Mouse (Mus musculus) neural tube, embryonic 13.5 days (tissue): ENCODE results near the gene AY074887. TPM values are rescaled to one million over a fixed set of nuclear protein-coding genes. Genes with fewer than 3 reads are reported as not detected.
A peak's percentile ranks its signal among the peaks of the same experiment; 100 is the strongest.

Experiments used
- ATAC-seq: fragments of 200-750 bp; cut with Nextera tagmentation; 2 replicates; pipeline ENCODE4 v1.8.0; 2017; ENCODE audit warnings: low read depth, mild to moderate bottlenecking, moderate TSS enrichment, moderate library complexity
- H3K27ac ChIP-seq: fragments of 300-500 bp; sonication (generic); replicated peaks from 2 replicates; pipeline ENCODE4 v1.5.1; 2015; ENCODE audit warnings: moderate library complexity, mild to moderate bottlenecking, inconsistent platforms
- H3K27me3 ChIP-seq: fragments of 300-500 bp; sonication (generic); 2 replicates; pipeline ENCODE4 v1.6.1; 2015; ENCODE audit warnings: mild to moderate bottlenecking, inconsistent platforms
- H3K36me3 ChIP-seq: fragments of 300-500 bp; sonication (generic); 2 replicates; pipeline ENCODE4 v1.6.1; 2015; ENCODE audit warnings: mild to moderate bottlenecking, inconsistent platforms
- H3K4me1 ChIP-seq: fragments of 300-500 bp; sonication (generic); replicated peaks from 2 replicates; pipeline ENCODE4 v1.6.1; 2015; ENCODE audit warnings: inconsistent platforms
- H3K4me2 ChIP-seq: fragments of 300-500 bp; sonication (generic); 2 replicates; pipeline ENCODE4 v1.6.1; 2015; ENCODE audit warnings: inconsistent platforms, mild to moderate bottlenecking, moderate library complexity
- H3K4me3 ChIP-seq: fragments of 300-500 bp; sonication (generic); 2 replicates; pipeline ENCODE4 v1.5.1; 2015; ENCODE audit warnings: mild to moderate bottlenecking, inconsistent platforms
- H3K9ac ChIP-seq: fragments of 300-500 bp; sonication (generic); 2 replicates; pipeline ENCODE4 v1.6.1; 2015; ENCODE audit warnings: moderate library complexity, mild to moderate bottlenecking, inconsistent platforms
- H3K9me3 ChIP-seq: fragments of 300-500 bp; sonication (generic); 2 replicates; pipeline ENCODE4 v1.6.1; 2016; ENCODE audit warnings: inconsistent platforms
- WGBS: fragments of 180-500 bp; shearing (Covaris S2); methylation state at CpG from one replicate; pipeline ENCODE4 v1.1.7; 2015; 5-methylcytosine and 5-hydroxymethylcytosine counted together
- polyA plus RNA-seq: library from polyadenylated mRNA; unstranded; fragments of >200 nt; fragmentation: Nextera tagmentation; extraction: Ambion mirVana; gene quantifications from 2 replicates; pipeline ENCODE4 v1.2.1, GENCODE M21; 2015

Gene AY074887
- polyA plus RNA-seq, 1 experiment from 2014 or later, result 0.35 TPM

GRCm38 (mm10) chr9:54949465-54949864, 1.3 kb downstream of the AY074887 start:
- no peak for ATAC-seq
- no peaks in the 10 kb centered on the region for H3K27me3 ChIP-seq

DNA sequence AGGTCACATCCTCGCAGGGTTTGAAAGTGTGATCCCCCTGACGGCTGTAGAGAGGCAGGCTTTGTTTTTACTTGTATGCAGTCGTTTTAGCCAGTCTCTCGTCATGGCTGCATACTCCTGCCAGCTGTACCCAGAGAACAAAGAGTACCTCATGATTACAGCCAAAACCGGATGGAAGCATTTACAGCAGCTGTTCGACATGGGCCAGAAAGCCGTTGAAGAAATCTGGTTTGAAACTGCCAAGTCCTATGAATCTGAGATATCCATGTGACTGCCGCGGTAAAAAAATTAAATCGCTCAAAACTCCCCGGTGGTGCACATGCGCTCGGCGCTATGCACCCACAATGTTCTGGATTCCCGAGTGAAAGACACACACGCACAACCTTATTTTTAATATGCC, 4.5 kb downstream of the AY074887 start:
- Histone ChIP-seq H3K27ac (no peak overlapping the region), H3K27me3 (no peaks in the 10 kb centered on the region), H3K4me2 (no peak overlapping the region), H3K4me1 (peaks cover under 1% of the 10 kb centered on the region), H3K36me3 (no peaks in the 10 kb centered on the region), H3K9me3 (no peaks in the 10 kb centered on the region), H3K9ac (no peak overlapping the region), H3K4me3 (no peak overlapping the region)
- 69% methylated on average over 16 of the region's 16 CpGs for WGBS
- no peak for ATAC-seq

More at GRCm38 (mm10) chr9:54949465-54949864, 1.3 kb downstream of the AY074887 start:
- no peak overlapping the region for H3K9ac ChIP-seq
- peaks cover 25% of the 10 kb centered on the region for H3K36me3 ChIP-seq
- H3K4me2 ChIP-seq, result no peak overlapping the region
- H3K9me3 ChIP-seq, result no peaks in the 10 kb centered on the region
- no peak overlapping the region for H3K4me3 ChIP-seq
- peaks cover 27% of the 10 kb centered on the region for H3K4me1 ChIP-seq
- no peak overlapping the region for H3K27ac ChIP-seq

GRCm38 (mm10) chr9:54944467-54944866, 6.3 kb downstream of the AY074887 start:
- WGBS, result 79% methylated on average over 2 of the region's 2 CpGs
- no peaks in the 10 kb centered on the region for H3K36me3 ChIP-seq
- H3K27me3 ChIP-seq, result no peaks in the 10 kb centered on the region
- no peak overlapping the region for H3K4me3 ChIP-seq
- no peak for ATAC-seq
- H3K27ac ChIP-seq, result no peak overlapping the region
- H3K4me2 ChIP-seq, result no peak overlapping the region
- no peaks in the 10 kb centered on the region for H3K9me3 ChIP-seq
- no peaks in the 10 kb centered on the region for H3K4me1 ChIP-seq
- H3K9ac ChIP-seq, result no peak overlapping the region

DNA sequence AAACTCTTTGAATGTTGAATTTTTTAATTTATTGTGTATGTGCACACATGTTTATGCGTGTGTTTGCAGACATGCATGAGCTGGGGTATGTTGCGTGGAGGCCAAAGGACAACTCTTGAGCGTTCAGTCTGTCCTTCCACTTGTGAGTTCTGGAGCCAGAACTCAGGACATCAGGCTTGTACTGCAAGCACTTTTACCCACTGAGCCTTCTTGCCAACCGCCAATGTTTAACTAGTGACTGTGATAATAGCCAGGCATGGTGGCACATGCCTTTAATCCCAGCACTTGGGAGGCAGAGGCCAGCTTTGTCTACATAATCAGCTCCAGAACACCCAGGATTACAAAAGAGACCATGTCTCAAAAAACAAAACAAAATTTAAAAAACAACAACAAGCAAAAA, 8.7 kb downstream of the AY074887 start:
- WGBS, result 93% methylated on average over 4 of the region's 4 CpGs
- no peaks in the 10 kb centered on the region for H3K4me1 ChIP-seq
- no peak overlapping the region for H3K4me2 ChIP-seq
- no peaks in the 10 kb centered on the region for H3K9me3 ChIP-seq
- no peaks in the 10 kb centered on the region for H3K27me3 ChIP-seq
- ATAC-seq, result no peak
- H3K9ac ChIP-seq, result no peak overlapping the region
- peaks cover 7% of the 10 kb centered on the region; the same call in 1 of the 2 replicates for H3K36me3 ChIP-seq
- no peak overlapping the region for H3K27ac ChIP-seq
- H3K4me3 ChIP-seq, result no peak overlapping the region

GRCm38 (mm10) chr9:54932379-54932778, 18.4 kb downstream of the AY074887 start:
- Histone ChIP-seq H3K36me3 (no peaks in the 10 kb centered on the region), H3K27me3 (no peaks in the 10 kb centered on the region), H3K4me1 (no peaks in the 10 kb centered on the region), H3K9me3 (no peaks in the 10 kb centered on the region), H3K27ac (no peak overlapping the region), H3K4me3 (no peak overlapping the region), H3K4me2 (no peak overlapping the region), H3K9ac (no peak overlapping the region)
- no peak for ATAC-seq
- WGBS, result 88% methylated on average over 2 of the region's 2 CpGs

DNA sequence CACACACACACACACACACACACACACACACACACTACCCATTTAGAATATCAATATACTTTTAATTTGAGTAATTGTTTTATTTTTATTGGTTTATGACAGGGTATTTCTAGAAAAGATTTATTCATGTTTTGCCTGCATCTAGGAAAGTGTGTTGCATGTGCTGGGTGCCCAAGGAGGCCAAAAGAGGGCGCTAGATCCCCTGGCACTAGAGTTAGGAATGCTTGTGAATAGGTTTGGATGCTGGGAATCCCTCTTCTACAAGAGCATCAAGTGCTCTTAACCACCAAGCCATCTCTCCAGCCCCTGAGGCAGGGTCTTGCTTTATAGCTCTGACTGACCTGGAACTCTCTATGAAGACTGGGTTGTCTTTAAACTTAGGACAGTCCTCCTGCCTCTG, 19.0 kb downstream of the AY074887 start:
- Histone ChIP-seq H3K9ac (no peak overlapping the region), H3K27me3 (no peaks in the 10 kb centered on the region), H3K4me1 (no peaks in the 10 kb centered on the region), H3K4me2 (no peak overlapping the region), H3K36me3 (no peaks in the 10 kb centered on the region), H3K4me3 (no peak overlapping the region), H3K9me3 (no peaks in the 10 kb centered on the region), H3K27ac (no peak overlapping the region)
- WGBS, result 13% methylated on average over 1 of the region's 1 CpGs
- no peak for ATAC-seq

- Histone ChIP-seq H3K9me3 (no peaks in the 10 kb centered on the region), H3K27me3 (no peaks in the 10 kb centered on the region), H3K4me2 (no peak overlapping the region), H3K4me3 (no peak overlapping the region), H3K9ac (no peak overlapping the region), H3K4me1 (no peaks in the 10 kb centered on the region), H3K27ac (no peak overlapping the region), H3K36me3 (no peaks in the 10 kb centered on the region)
- ATAC-seq, result no peak
- 98% methylated on average over 1 of the region's 1 CpGs for WGBS
Measured at GRCm38 (mm10) chr9:54930741-54931140, 20.1 kb downstream of the AY074887 start.

- H3K27me3 ChIP-seq, result no peaks in the 10 kb centered on the region
- H3K36me3 ChIP-seq, result peaks cover 9% of the 10 kb centered on the region
- no peak overlapping the region for H3K4me3 ChIP-seq
- no peak overlapping the region for H3K4me2 ChIP-seq
- 51% methylated on average over 4 of the region's 4 CpGs for WGBS
- no peak overlapping the region for H3K27ac ChIP-seq
- H3K9ac ChIP-seq, result no peak overlapping the region
- H3K9me3 ChIP-seq, result no peaks in the 10 kb centered on the region
- ATAC-seq, result no peak
- H3K4me1 ChIP-seq, result peaks cover 15% of the 10 kb centered on the region
Measured at GRCm38 (mm10) chr9:54919946-54920345, 30.9 kb downstream of the AY074887 start.

DNA sequence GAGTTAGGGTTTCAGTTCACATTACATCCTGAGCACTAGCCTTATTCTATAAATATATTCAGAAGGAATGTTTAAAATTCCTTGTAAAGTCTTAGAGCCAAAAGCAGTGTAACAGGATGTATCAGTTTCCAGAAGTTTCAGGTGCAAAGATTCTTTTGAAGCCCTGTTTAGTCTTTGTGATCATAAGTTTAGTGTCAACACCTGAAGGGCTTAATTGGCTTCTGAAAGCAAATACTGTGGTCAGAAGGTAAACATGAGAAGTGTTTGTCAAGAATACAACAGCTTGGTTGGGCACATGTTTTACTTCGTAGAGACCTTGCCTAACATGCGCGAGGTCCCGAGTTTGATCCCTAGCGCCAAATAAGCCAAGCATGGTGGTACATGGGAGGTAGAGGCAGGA, 32.0 kb downstream of the AY074887 start:
- no peak overlapping the region for H3K4me3 ChIP-seq
- H3K4me2 ChIP-seq, result no peak overlapping the region
- H3K9me3 ChIP-seq, result no peaks in the 10 kb centered on the region
- no peak overlapping the region for H3K9ac ChIP-seq
- H3K27ac ChIP-seq, result no peak overlapping the region
- H3K4me1 ChIP-seq, result peaks cover 15% of the 10 kb centered on the region
- peaks cover 9% of the 10 kb centered on the region for H3K36me3 ChIP-seq
- WGBS, result 95% methylated on average over 5 of the region's 5 CpGs
- ATAC-seq, result no peak
- H3K27me3 ChIP-seq, result no peaks in the 10 kb centered on the region

- ATAC-seq, result no peak
- H3K27me3 ChIP-seq, result no peaks in the 10 kb centered on the region
- 78% methylated on average over 2 of the region's 2 CpGs for WGBS
- H3K27ac ChIP-seq, result no peak overlapping the region
- no peak overlapping the region for H3K9ac ChIP-seq
- peak overlapping the region; percentile 86; the same call in 1 of the 2 replicates for H3K4me2 ChIP-seq
- peaks cover 15% of the 10 kb centered on the region for H3K4me1 ChIP-seq
- no peak overlapping the region for H3K4me3 ChIP-seq
- peaks cover 9% of the 10 kb centered on the region for H3K36me3 ChIP-seq
- no peaks in the 10 kb centered on the region for H3K9me3 ChIP-seq
Measured at GRCm38 (mm10) chr9:54918191-54918590, 32.6 kb downstream of the AY074887 start.

- H3K36me3 ChIP-seq, result peaks cover 2% of the 10 kb centered on the region; the same call in 1 of the 2 replicates
- no peaks in the 10 kb centered on the region for H3K9me3 ChIP-seq
- WGBS, result under 1% methylated on average over 34 of the region's 34 CpGs
- H3K4me3 ChIP-seq, result peak within 1 kb of the TSS; percentile 67
- H3K27ac ChIP-seq, result peak within 1 kb of the TSS; percentile 39
- peak; percentile 99 for ATAC-seq
- H3K4me1 ChIP-seq, result peaks cover 15% of the 10 kb centered on the region
- H3K9ac ChIP-seq, result peak within 1 kb of the TSS; percentile 80
- H3K27me3 ChIP-seq, result no peaks in the 10 kb centered on the region
- H3K4me2 ChIP-seq, result peak within 1 kb of the TSS; percentile 86
Measured at GRCm38 (mm10) chr9:54917010-54917677, 33.7 kb downstream of the AY074887 start, which contains the start of gene Hykk. Gene Hykk, plus strand, starts transcription at chr9:54917283.

GRCm38 (mm10) chr9:54916401-54916800, 34.4 kb downstream of the AY074887 start:
- peaks cover 6% of the 10 kb centered on the region; the same call in 1 of the 2 replicates for H3K36me3 ChIP-seq
- ATAC-seq, result peak; percentile 30; the same call in 1 of the 2 replicates
- peaks cover 15% of the 10 kb centered on the region for H3K4me1 ChIP-seq
- 75% methylated on average over 8 of the region's 8 CpGs for WGBS
- peak overlapping the region; percentile 67 for H3K4me3 ChIP-seq
- no peak overlapping the region for H3K27ac ChIP-seq
- no peak overlapping the region for H3K9ac ChIP-seq
- H3K9me3 ChIP-seq, result no peaks in the 10 kb centered on the region
- H3K27me3 ChIP-seq, result no peaks in the 10 kb centered on the region
- H3K4me2 ChIP-seq, result peak overlapping the region; percentile 86

GRCm38 (mm10) chr9:54915576-54915975, 35.2 kb downstream of the AY074887 start:
- Histone ChIP-seq H3K9ac (no peak overlapping the region), H3K27ac (no peak overlapping the region), H3K9me3 (no peaks in the 10 kb centered on the region), H3K4me1 (peaks cover 15% of the 10 kb centered on the region), H3K36me3 (peaks cover 11% of the 10 kb centered on the region), H3K4me2 (no peak overlapping the region), H3K4me3 (no peak overlapping the region), H3K27me3 (no peaks in the 10 kb centered on the region)
- 73% methylated on average over 7 of the region's 7 CpGs for WGBS
- ATAC-seq, result no peak
